Mouse (Mus musculus) ovary, postnatal 10 days (tissue): ENCODE results near the gene Gm13694.
"Not testable (repeated sequence)": the region's sequence is repeated elsewhere in the genome, so short reads cannot be mapped to it uniquely, and the experiment has no call there.

Experiments used
- DNase-seq: peaks from one replicate; pipeline ENCODE4 v3.0.0; 2022; ENCODE audit warnings: low spot score

Gm13694 gene

GRCm38 (mm10) chr2:83978633-83979032 is at the start of gene Gm13694:
Gene Gm13694 (plus strand): TSS chr2:83978933.
- DNase-seq: not testable (repeated sequence)

GRCm38 (mm10) chr2:83929478-83930088 is 49.1 kb upstream of the Gm13694 start:
- DNase-seq: no peak

DNA sequence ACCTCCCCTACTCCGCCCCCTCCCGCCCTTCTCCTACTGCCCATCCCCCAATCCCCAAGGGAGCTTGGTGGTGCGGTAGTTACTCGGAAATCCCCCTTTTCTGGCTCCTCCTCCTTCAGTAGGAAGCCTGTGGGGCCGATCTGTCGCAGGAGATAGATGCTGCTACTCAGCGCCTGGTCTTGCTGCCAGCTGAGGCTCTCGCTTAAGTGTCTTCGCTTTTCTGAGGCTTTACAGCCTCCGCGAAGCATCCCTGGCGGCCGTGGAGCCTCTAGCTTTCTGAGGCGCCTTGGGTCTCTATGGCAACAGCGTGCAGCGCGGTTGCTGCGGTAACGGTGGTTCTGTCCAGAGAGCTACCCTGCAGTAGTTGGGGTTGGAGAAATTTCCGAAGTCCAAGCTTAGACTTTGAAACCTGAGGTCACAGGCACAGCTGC is 37.8 kb upstream of the Gm13694 start, which contains the start of gene Zswim2:
Gene Zswim2, minus strand, starts transcription at position 298 of the 431 bp plus-strand sequence.
- no peak for DNase-seq

DNA sequence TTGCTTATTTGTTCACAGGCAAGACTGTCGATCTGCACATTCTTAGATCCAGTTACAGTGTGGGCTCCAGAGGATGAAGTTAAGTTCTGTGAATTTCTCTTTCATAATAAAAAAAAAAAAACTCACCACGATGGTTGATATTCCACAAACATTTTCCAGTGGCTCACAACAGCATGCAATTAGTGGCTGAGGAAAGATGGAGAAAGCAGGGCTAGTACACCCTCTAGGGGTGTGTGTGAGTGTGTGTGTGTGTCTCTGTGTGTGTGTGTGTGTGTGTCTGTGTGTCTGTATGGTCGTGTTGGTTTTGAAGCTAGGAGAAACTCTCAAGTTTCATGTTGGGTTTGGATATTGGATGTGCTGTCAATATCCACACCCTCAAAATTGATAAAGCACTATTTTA is 37.4 kb upstream of the Gm13694 start:
- no peak for DNase-seq

DNA sequence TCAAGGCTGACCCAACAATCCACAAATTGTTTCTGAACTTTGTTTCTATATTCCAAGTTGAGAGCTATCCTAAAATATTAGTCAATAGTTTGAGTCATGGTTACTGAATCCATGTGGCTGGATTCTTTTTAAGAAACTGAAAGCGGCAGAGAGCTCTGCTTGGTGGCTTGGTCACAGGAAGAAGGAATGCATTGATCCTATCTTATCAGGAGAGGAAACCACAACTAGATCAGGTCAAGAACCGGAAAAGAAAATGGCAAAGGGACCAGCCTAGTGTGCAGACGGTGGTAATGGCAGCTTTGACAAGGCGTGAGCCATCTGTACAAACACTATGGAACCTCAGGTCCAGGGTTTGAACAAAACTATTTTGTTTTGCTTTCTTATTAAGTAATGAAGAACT is 36.9 kb upstream of the Gm13694 start:
- no peak for DNase-seq

DNA sequence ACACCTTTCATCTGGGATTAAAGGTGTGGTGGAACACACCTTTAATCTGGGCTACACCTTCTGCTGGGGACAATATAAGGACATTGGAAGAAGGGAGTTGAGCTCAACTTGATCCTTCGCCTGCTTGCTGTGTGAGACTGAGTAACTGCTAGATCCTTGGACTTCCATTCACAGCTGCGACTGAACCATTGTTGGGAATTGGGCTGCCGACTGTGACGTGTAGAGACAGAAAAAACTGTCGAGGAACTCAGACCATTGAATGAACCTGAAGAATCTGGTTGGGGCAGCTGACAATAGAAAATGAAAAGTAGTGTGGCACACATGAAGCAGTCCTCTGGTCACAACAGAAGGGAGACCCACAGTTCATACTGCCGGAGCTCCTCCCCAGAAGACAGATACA is 23.3 kb upstream of the Gm13694 start, which contains the start of gene Gm13698:
Gene Gm13698, plus strand, starts transcription at position 301 of the 400 bp plus-strand sequence.
- DNase-seq: not testable (repeated sequence)

DNA sequence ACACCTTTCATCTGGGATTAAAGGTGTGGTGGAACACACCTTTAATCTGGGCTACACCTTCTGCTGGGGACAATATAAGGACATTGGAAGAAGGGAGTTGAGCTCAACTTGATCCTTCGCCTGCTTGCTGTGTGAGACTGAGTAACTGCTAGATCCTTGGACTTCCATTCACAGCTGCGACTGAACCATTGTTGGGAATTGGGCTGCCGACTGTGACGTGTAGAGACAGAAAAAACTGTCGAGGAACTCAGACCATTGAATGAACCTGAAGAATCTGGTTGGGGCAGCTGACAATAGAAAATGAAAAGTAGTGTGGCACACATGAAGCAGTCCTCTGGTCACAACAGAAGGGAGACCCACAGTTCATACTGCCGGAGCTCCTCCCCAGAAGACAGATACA is 17.5 kb upstream of the Gm13694 start, which contains the start of gene Gm13693:
Gene Gm13693, plus strand, starts transcription at position 301 of the 400 bp plus-strand sequence.
- DNase-seq: not testable (repeated sequence)

DNA sequence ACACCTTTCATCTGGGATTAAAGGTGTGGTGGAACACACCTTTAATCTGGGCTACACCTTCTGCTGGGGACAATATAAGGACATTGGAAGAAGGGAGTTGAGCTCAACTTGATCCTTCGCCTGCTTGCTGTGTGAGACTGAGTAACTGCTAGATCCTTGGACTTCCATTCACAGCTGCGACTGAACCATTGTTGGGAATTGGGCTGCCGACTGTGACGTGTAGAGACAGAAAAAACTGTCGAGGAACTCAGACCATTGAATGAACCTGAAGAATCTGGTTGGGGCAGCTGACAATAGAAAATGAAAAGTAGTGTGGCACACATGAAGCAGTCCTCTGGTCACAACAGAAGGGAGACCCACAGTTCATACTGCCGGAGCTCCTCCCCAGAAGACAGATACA is 11.7 kb upstream of the Gm13694 start, which contains the start of gene Gm13695:
Gene Gm13695, plus strand, starts transcription at position 301 of the 400 bp plus-strand sequence.
- DNase-seq: not testable (repeated sequence)

DNA sequence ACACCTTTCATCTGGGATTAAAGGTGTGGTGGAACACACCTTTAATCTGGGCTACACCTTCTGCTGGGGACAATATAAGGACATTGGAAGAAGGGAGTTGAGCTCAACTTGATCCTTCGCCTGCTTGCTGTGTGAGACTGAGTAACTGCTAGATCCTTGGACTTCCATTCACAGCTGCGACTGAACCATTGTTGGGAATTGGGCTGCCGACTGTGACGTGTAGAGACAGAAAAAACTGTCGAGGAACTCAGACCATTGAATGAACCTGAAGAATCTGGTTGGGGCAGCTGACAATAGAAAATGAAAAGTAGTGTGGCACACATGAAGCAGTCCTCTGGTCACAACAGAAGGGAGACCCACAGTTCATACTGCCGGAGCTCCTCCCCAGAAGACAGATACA is 5.9 kb upstream of the Gm13694 start, which contains the start of gene Gm13696:
Gene Gm13696, plus strand, starts transcription at position 301 of the 400 bp plus-strand sequence.
- not testable (repeated sequence) for DNase-seq

DNA sequence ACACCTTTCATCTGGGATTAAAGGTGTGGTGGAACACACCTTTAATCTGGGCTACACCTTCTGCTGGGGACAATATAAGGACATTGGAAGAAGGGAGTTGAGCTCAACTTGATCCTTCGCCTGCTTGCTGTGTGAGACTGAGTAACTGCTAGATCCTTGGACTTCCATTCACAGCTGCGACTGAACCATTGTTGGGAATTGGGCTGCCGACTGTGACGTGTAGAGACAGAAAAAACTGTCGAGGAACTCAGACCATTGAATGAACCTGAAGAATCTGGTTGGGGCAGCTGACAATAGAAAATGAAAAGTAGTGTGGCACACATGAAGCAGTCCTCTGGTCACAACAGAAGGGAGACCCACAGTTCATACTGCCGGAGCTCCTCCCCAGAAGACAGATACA is 5.7 kb downstream of the Gm13694 start, which contains the start of gene Gm13697:
Gene Gm13697, plus strand, starts transcription at position 301 of the 400 bp plus-strand sequence.
- not testable (repeated sequence) for DNase-seq

GRCm38 (mm10) chr2:83990253-83990652 is 11.5 kb downstream of the Gm13694 start, which contains the start of gene Gm13691:
Gene Gm13691 (plus strand): TSS chr2:83990553.
- not testable (repeated sequence) for DNase-seq

DNA sequence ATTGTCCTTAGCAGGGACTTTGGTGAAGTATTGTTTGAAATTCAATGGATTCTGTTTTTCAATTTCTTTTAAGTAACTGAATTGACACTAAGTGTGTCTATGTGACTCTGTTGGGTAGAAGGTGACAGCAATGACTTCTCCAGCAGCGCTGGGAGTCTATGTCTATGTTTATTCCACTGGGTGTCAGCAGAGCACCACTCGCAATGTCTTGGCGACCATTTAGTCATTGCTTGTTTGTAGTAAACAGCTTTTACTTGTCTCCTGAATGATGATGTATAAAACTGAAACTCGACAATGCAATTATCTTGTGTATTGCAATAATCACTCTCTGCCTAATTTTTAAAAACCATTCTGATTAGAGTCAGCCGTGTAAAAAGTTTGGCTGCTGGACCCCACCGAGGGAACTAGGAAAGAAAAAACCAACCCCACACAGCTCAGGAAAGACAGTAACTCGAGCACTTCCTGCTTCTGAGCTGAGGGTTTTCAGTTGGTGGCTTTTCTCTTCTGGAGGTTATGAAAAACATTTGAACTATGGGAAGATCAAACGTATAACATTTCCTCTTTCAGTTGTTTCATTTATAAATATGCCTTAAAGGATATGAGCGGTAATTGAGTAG is 15.0 kb downstream of the Gm13694 start:
- DNase-seq: not testable (repeated sequence)

GRCm38 (mm10) chr2:83994526-83994925 is 15.8 kb downstream of the Gm13694 start:
- not testable (repeated sequence) for DNase-seq

- DNase-seq: no peak
Observed at GRCm38 (mm10) chr2:84008913-84009312, 30.2 kb downstream of the Gm13694 start.

DNA sequence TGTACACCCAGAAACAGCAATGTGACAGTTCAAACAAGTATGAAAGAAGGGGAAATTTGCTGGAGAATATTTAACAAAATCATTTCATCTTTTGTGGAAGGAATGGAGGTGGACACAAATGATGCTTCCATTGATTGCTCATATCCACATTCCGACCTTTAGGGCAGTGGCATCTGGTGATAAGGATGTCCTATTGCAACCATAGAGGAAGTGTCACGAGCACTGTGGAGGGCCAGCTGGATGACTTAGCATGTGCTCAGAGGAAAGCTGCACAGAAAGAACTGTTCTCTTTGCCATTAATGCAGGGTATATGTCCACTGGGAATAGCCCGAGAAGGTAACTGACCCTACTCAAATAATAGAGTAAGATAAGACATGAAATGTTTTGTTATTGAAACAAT is 31.1 kb downstream of the Gm13694 start:
- no peak for DNase-seq

DNA sequence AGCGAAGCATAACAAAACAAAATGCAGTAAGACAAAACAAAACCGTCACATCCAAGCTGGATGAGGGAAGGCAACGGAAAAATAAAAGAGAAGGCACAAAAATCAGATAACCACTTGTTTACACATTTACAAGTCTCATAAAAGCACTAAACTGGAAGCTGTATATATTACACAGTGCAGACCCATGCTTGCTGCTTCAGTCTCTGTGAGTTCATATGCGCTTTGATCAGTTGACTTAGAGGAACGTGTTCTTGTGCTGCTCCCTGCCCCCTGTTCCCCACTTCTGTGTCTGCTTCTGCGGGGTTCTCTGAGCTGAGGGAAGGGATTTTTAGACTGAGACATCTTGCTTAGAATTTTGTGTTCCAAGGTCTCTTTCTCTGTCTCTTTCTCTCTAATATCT is 35.8 kb downstream of the Gm13694 start:
- no peak for DNase-seq

DNA sequence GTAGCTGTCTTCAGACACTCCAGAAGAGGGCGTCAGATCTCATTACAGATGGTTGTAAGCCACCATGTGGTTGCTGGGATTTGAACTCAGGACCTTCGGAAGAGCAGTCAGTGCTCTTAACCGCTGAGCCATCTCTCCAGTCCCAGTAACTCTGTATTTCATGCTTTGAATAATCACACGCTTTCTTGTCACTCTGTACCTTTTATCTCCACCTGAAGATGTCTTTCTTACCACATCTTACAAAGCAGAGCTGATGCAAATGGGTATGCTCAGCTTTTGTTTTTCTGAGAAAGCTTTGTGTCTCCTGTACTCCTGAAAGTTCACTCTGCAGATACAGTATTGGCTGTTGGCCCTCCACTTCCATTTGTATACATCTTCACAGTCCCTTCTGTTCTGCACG is 37.6 kb downstream of the Gm13694 start:
- not testable (repeated sequence) for DNase-seq

DNA sequence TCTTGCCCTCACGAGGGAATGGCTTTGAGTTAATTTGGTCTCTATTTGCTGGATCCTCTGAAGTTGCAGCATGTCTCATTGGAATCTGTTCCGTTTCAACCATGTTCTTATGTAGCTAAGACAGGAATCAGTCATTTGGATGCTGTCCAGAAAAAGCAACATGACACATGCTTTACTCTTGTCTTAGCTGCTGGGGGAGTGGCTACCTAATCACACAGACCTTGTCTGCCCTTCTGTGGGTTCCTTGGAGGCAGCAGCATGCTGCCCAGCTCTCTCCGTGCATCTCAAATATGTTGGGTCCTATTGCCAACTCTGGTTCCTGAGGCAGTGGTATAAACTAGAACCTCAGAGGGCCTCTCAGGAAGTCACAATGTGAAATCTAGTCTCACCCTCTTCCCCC is 39.6 kb downstream of the Gm13694 start:
- no peak for DNase-seq

GRCm38 (mm10) chr2:84019519-84020305 is 41.0 kb downstream of the Gm13694 start:
- no peak for DNase-seq

DNA sequence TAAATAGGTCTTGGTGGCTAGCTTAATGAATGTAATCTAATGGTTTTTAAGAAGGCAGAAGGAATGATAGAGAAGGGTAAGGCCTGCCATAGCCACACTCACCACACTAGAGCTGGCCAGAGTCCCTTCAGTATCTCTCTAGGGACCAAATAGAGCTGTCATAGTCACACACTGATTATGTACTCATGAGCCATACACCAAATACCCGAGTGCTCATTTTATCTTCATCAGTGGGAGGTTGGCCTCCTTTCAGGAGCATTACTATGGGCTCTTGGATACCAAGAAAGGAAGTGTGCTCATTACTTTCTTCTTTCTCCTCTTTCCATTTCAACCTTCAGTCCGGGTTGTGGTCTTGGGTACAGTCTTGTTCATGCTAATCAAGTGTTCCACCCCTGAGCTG is 43.2 kb downstream of the Gm13694 start:
- no peak for DNase-seq

DNA sequence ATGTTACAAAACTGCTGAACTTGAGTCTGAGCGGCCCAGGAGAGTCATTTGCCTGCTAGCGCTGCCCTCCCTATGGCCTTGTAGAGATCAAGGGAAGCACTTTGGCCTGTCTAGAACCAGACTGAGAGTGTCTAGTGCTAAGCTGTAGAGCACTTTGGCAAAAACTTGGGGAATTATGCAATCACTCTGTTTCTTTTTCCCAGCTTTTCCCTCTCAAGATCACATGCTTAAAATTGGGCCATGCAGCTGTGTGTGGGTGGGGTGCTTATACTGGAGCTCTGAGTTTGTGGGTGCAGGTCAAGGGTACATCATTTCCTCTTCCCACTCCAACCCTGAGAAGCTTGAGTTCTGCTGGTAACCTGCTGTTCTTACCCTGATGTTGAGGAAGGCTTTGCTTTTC is 44.2 kb downstream of the Gm13694 start:
- no peak for DNase-seq

DNA sequence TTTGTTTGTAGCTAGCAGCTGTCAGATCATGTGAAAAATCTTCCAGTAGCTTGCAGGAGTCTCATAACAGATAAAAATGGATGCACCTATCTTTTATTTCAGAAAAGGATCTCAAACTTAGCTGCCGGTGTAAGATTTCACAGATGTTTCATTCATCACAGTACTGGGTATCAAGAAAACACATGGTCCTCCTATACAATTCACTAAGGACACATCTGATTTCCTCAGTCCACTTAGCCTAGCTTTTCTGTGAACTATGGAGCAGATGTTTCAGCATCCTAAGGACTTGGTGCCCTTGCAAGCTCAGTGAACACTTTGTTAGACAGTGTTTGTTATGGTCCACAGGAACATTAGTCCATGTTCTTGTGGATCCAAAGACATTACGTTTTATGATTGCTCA is 44.6 kb downstream of the Gm13694 start:
- DNase-seq: no peak
